Mouse (Mus musculus): ENCODE results near the gene Clec4e. TPM values are rescaled to one million over a fixed set of nuclear protein-coding genes. Genes with fewer than 3 reads are reported as not detected.
"Not testable (repeated sequence)": the region's sequence is repeated elsewhere in the genome, so short reads cannot be mapped to it uniquely, and the experiment has no call there.

Clec4e gene
- total and polyA plus RNA-seq, 3 experiments = 0.29 to 20.8 (median 13.6) TPM

DNA sequence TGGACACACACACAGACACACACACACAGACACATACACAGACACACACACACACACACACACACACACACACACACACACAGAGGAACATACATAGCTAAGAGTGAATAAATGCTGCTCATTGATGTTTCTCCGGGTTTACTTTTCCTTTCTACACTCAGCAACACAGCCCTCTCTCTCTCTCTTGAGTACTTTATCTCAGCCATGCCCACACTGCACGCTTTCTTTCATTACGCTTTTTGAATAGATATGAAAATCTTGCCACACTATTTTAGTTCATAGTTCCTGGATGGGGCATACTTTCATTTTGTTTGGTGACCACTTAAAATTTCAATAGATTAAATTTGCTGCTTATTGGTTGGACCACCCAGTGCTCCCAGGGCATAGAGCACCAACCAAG is 25.5 kb downstream of the Clec4e start:
- H3K4me3 ChIP-seq (ENCODE audit: low read depth, low read length) = peak overlapping the region; percentile 49; the same call in 1 of the 2 replicates
- H3K4me1 ChIP-seq (ENCODE audit: insufficient read depth, low read depth, low read length) = peaks cover 74% of the 10 kb centered on the region
- no peaks in the 10 kb centered on the region for H3K27me3 ChIP-seq (ENCODE audit: insufficient read depth, low read length)
- TF ChIP-seq TAL1 (conservative IDR thresholded peaks at IDR 0.05; ENCODE audit: low read depth, low read length) = no peak
- DNase-seq (ENCODE audit: low spot score) (no peak), ATAC-seq (ENCODE audit: extremely low read depth, insufficient number of reproducible peaks, low FRiP score, poor library complexity, severe bottlenecking) (no peak)
- peaks cover 2% of the 10 kb centered on the region for H3K36me3 ChIP-seq (replicated peaks)
- no peaks in the 10 kb centered on the region for H3K9me3 ChIP-seq (replicated peaks)

DNA sequence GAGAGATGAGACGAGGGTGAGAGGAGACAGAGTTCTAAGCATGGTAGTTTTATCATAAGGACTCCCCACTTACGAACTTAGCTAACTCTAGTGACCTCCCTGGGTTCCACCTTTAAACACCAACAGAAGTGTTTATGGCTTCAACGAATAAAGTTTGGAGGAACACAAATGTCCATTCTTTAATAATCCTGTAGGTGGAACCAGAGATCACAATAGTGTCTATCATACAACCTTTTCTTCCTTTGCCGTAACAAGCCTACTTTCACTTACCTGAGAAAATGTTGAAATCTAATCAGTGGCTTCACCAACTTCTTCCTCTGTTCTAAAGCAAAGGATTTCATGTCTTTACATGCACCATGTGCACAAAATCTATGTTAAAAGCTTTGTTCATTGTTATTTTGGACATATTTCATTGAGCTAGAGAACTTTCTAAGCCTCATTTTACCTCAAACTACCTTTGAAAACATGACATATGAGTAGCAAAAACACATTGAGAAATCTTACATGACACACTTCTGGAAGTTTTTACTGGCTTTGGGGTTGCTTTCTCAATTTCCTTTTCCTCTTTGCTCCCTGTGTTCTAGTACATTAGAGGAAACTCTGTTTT is 28.0 kb downstream of the Clec4e start, which contains the start of gene Clec4d:
TSS of gene Clec4d (plus strand) at position 557 of the 607 bp plus-strand sequence.
- H3K27me3 ChIP-seq (ENCODE audit: insufficient read depth, low read length) = no peaks in the 10 kb centered on the region
- no peak for TF ChIP-seq GATA1 (IDR thresholded peaks at IDR 0.05; ENCODE audit: borderline replicate concordance, low read length)
- TF ChIP-seq CTCF (IDR thresholded peaks at IDR 0.05; ENCODE audit: low read depth, low read length) = no peak
- no peak for TF ChIP-seq POLR2AphosphoS5 (IDR thresholded peaks at IDR 0.05; ENCODE audit: insufficient replicate concordance, low read depth, low read length)
- no peak for TF ChIP-seq TAL1 (conservative IDR thresholded peaks at IDR 0.05; ENCODE audit: low read depth, low read length)
- no peak for TF ChIP-seq GATA2 (IDR thresholded peaks at IDR 0.05; ENCODE audit: borderline replicate concordance, low read depth, low read length)
- H3K4me1 ChIP-seq (ENCODE audit: insufficient read depth, low read depth, low read length) = peaks cover 67% of the 10 kb centered on the region
- no peaks in the 10 kb centered on the region for H3K9me3 ChIP-seq (replicated peaks)
- DNase-seq (ENCODE audit: low spot score) (no peak), ATAC-seq (ENCODE audit: extremely low read depth, insufficient number of reproducible peaks, low FRiP score, poor library complexity, severe bottlenecking) (0 out of 2 replicates have a peak, but pooled peaks have one; percentile 35)
- no peaks in the 10 kb centered on the region for H3K36me3 ChIP-seq (replicated peaks)
- H3K4me3 ChIP-seq (ENCODE audit: low read depth, low read length) = no peak within 1 kb of the TSS

DNA sequence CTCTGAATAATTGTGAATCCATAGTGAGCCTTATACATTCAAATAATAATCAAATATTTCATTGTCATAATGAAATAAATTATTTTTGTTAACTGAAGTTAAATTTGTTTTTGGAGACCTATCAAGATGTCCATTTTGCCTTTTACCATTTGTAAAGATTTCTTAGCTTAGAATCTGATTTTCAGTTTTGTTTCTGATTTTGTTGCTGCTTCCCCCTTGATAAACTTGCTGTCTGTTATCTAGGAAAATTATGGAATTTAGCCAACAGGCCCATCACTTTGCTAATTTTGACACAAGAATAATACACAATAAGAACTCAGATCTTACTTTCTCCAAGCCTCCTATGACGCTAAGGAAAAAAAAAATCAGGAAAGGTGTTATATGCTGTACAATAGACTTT is 28.8 kb downstream of the Clec4e start:
- no peak for ATAC-seq (ENCODE audit: extremely low read depth, insufficient number of reproducible peaks, low FRiP score, poor library complexity, severe bottlenecking)
- Histone ChIP-seq H3K27me3 (ENCODE audit: insufficient read depth, low read length) (no peaks in the 10 kb centered on the region), H3K4me3 (ENCODE audit: low read depth, low read length) (no peak overlapping the region), H3K9me3 (replicated peaks) (no peaks in the 10 kb centered on the region), H3K4me1 (ENCODE audit: insufficient read depth, low read depth, low read length) (peaks cover 61% of the 10 kb centered on the region), H3K36me3 (replicated peaks) (no peaks in the 10 kb centered on the region)
- no peak for DNase-seq (ENCODE audit: low spot score)
- TF ChIP-seq GATA2 (IDR thresholded peaks at IDR 0.05; ENCODE audit: borderline replicate concordance, low read depth, low read length) (no peak), POLR2AphosphoS5 (IDR thresholded peaks at IDR 0.05; ENCODE audit: insufficient replicate concordance, low read depth, low read length) (no peak), GATA1 (IDR thresholded peaks at IDR 0.05; ENCODE audit: borderline replicate concordance, low read length) (no peak), CTCF (IDR thresholded peaks at IDR 0.05; ENCODE audit: low read depth, low read length) (no peak), TAL1 (conservative IDR thresholded peaks at IDR 0.05; ENCODE audit: low read depth, low read length) (no peak)

DNA sequence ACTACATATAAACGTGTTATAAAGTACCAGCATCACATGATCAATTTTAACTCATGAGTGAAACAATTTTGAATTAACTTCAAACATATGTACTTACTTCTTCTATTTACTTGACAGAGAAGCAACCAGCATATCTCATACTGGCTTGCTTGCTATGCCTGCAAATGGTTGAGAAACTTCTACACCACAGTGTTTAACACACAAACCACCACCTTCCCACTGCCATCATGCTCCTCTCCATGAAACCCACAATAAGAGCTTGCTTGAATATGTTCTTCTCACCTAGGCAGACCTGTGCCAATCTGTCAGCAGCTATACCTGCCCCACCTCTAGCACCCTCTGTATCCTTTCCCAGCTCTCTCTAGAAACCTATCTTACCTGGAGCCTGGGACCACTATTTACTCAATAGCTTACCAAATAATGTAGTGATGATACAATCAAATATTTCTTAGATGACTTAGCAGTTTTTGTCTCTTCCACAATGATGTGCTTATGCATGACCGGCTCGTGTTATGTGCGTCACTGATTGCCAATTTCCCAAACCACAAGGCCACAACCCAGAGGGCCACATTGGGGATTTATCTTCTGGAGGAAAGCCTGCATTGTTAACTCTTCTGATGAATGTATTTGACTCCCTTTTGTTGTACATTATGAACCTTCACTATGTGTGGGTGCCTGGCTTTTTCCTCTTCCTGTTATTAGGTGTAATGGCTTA is 29.6 kb downstream of the Clec4e start:
- Histone ChIP-seq H3K27me3 (ENCODE audit: insufficient read depth, low read length) (no peaks in the 10 kb centered on the region), H3K4me3 (ENCODE audit: low read depth, low read length) (no peak overlapping the region), H3K4me1 (ENCODE audit: insufficient read depth, low read depth, low read length) (peaks cover 56% of the 10 kb centered on the region), H3K9me3 (replicated peaks) (no peaks in the 10 kb centered on the region), H3K36me3 (replicated peaks) (no peaks in the 10 kb centered on the region)
- DNase-seq (ENCODE audit: low spot score) (no peak), ATAC-seq (ENCODE audit: extremely low read depth, insufficient number of reproducible peaks, low FRiP score, poor library complexity, severe bottlenecking) (peak; percentile 81)
- 0 out of 2 replicates have a peak, but pooled peaks have one; percentile 11 for TF ChIP-seq TAL1 (conservative IDR thresholded peaks at IDR 0.05; ENCODE audit: low read depth, low read length)
- no peak for TF ChIP-seq GATA2 (IDR thresholded peaks at IDR 0.05; ENCODE audit: borderline replicate concordance, low read depth, low read length)

DNA sequence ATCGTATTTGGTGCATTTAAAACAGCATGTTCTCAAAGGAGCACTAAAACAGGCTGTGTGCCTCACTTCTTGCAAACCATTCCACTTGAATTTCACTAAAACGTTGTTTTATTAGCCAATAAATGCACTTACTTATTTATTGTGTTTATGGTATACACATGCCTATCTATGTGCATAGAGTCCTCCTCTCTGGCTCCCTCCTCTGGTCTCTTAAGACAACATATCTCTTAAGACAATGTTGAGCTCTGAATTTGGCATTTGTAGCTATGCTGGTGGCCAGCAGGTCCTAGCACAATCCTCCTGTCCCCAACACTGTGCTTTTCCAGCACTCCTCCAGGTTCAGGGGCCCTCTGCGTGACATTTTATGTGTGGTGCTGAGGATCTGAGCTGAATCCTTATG is 30.7 kb downstream of the Clec4e start:
- Histone ChIP-seq H3K9me3 (replicated peaks) (no peaks in the 10 kb centered on the region), H3K27me3 (ENCODE audit: insufficient read depth, low read length) (no peaks in the 10 kb centered on the region), H3K4me3 (ENCODE audit: low read depth, low read length) (no peak overlapping the region), H3K4me1 (ENCODE audit: insufficient read depth, low read depth, low read length) (peaks cover 52% of the 10 kb centered on the region), H3K36me3 (replicated peaks) (no peaks in the 10 kb centered on the region)
- DNase-seq (ENCODE audit: low spot score) (no peak), ATAC-seq (ENCODE audit: extremely low read depth, insufficient number of reproducible peaks, low FRiP score, poor library complexity, severe bottlenecking) (no peak)
- TF ChIP-seq GATA2 (IDR thresholded peaks at IDR 0.05; ENCODE audit: borderline replicate concordance, low read depth, low read length) (no peak), TAL1 (conservative IDR thresholded peaks at IDR 0.05; ENCODE audit: low read depth, low read length) (no peak), GATA1 (IDR thresholded peaks at IDR 0.05; ENCODE audit: borderline replicate concordance, low read length) (no peak), POLR2AphosphoS5 (IDR thresholded peaks at IDR 0.05; ENCODE audit: insufficient replicate concordance, low read depth, low read length) (no peak), CTCF (IDR thresholded peaks at IDR 0.05; ENCODE audit: low read depth, low read length) (no peak)

DNA sequence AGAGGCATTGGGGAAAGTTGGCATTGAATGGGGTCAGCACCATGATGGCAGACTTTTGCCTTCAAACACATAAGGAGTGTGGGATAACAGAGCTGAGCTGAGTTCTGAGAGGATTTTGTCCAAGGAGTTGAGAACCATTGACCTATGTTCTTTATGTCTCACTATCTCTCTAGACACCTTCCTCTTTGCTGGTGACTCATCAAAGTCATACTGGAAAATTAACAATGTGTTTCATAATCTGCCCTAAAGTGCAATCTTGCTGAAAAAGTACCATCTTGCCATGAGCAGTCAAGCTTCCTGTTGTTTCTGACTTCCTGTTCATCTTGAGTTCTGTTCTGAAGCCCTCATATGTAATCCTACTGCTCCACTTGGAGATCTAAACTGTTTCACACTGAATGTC is 36.9 kb downstream of the Clec4e start:
- Histone ChIP-seq H3K36me3 (replicated peaks) (no peaks in the 10 kb centered on the region), H3K27me3 (ENCODE audit: insufficient read depth, low read length) (no peaks in the 10 kb centered on the region), H3K9me3 (replicated peaks) (no peaks in the 10 kb centered on the region), H3K4me1 (ENCODE audit: insufficient read depth, low read depth, low read length) (peaks cover 15% of the 10 kb centered on the region), H3K4me3 (ENCODE audit: low read depth, low read length) (no peak overlapping the region)
- TF ChIP-seq CTCF (IDR thresholded peaks at IDR 0.05; ENCODE audit: low read depth, low read length) (no peak), TAL1 (conservative IDR thresholded peaks at IDR 0.05; ENCODE audit: low read depth, low read length) (peak; percentile 48)
- peak; percentile 18 for DNase-seq (ENCODE audit: low spot score)
- peak; percentile 93 for ATAC-seq (ENCODE audit: extremely low read depth, insufficient number of reproducible peaks, low FRiP score, poor library complexity, severe bottlenecking)

DNA sequence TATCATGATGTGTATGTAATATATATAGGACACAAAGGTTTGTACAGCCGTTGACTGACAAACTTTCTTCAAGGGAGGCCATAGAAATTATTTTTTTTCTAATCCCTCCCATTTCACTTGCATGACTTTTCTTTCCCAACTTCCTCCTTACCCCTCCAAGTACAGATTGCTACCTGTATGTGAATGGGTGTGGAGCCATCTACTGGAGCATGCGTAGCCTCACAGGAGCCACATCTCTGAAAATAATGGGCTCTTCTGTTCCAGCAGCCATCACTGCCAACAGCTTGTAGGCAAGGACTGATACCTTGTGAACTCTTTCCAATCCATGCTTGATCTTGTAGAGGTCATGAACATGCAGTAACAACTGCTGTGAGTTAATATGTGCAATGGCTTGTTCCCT is 40.8 kb downstream of the Clec4e start:
- not testable (repeated sequence) for DNase-seq (ENCODE audit: low spot score); ATAC-seq (ENCODE audit: extremely low read depth, insufficient number of reproducible peaks, low FRiP score, poor library complexity, severe bottlenecking); H3K4me3 ChIP-seq (ENCODE audit: low read depth, low read length); H3K36me3 ChIP-seq (replicated peaks); H3K9me3 ChIP-seq (replicated peaks); H3K27me3 ChIP-seq (ENCODE audit: insufficient read depth, low read length)
- peaks cover 11% of the 10 kb centered on the region for H3K4me1 ChIP-seq (ENCODE audit: insufficient read depth, low read depth, low read length)

Data from G1E (cell line).